Mouse (Mus musculus) embryonic facial prominence, embryonic 14.5 days (tissue): ENCODE measurements around the gene Kcnk1. TPM values are rescaled to one million over a fixed set of nuclear protein-coding genes. Genes with fewer than 3 reads are reported as not detected.

ENCODE experiments used
- ATAC-seq: fragments of 200-750 bp; cut with Nextera tagmentation; 2 replicates; pipeline ENCODE4 v1.8.0; 2017; ENCODE audit warnings: low read depth, moderate number of reproducible peaks, moderate TSS enrichment
- DNase-seq: peaks from one replicate; pipeline ENCODE4 v3.0.0-alpha.2; 2015; ENCODE audit warnings: low spot score
- H3K27ac ChIP-seq: fragments of 300-500 bp; sonication (generic); replicated peaks from 2 replicates; pipeline ENCODE4 v1.5.1; 2014; ENCODE audit warnings: low read depth, mild to moderate bottlenecking, low read length, moderate library complexity
- H3K27me3 ChIP-seq: fragments of 300-500 bp; sonication (generic); replicated peaks from 2 replicates; pipeline ENCODE4 v1.6.1; 2014; ENCODE audit warnings: low read length; ENCODE audit not compliant: control insufficient read depth, insufficient read depth
- H3K36me3 ChIP-seq: fragments of 300-500 bp; sonication (generic); 2 replicates; pipeline ENCODE4 v1.6.1; 2014; ENCODE audit warnings: low read length, mixed read lengths; ENCODE audit not compliant: control insufficient read depth, insufficient read depth
- H3K4me1 ChIP-seq: fragments of 300-500 bp; sonication (generic); 2 replicates; pipeline ENCODE4 v1.6.1; 2014; ENCODE audit warnings: antibody characterized with exemption, low read length; ENCODE audit not compliant: control insufficient read depth, insufficient read depth
- H3K4me2 ChIP-seq: fragments of 300-500 bp; sonication (generic); 2 replicates; pipeline ENCODE4 v1.6.1; 2014; ENCODE audit warnings: low read depth, mild to moderate bottlenecking, low read length, moderate library complexity, mixed read lengths
- H3K4me3 ChIP-seq: fragments of 300-500 bp; sonication (generic); 2 replicates; pipeline ENCODE4 v1.5.1; 2014; ENCODE audit warnings: low read depth, mild to moderate bottlenecking, low read length
- H3K9ac ChIP-seq: fragments of 300-500 bp; sonication (generic); 2 replicates; pipeline ENCODE4 v1.6.1; 2014; ENCODE audit warnings: low read depth, mild to moderate bottlenecking, low read length, moderate library complexity, mixed read lengths
- H3K9me3 ChIP-seq: fragments of 300-500 bp; sonication (generic); 2 replicates; pipeline ENCODE4 v1.6.1; 2016; ENCODE audit warnings: low read length; ENCODE audit not compliant: control insufficient read depth
- WGBS: fragments of 180-500 bp; shearing (Covaris S2); extraction: QIAGEN DNeasy Blood & Tissue Kit; methylation state at CpG from one replicate; pipeline ENCODE4 v1.1.7; 2014; 5-methylcytosine and 5-hydroxymethylcytosine counted together
- polyA plus RNA-seq: library from polyadenylated mRNA; unstranded; fragments of >200 nt; fragmentation: Nextera tagmentation; extraction: Ambion mirVana; gene quantifications from 2 replicates; pipeline ENCODE4 v1.2.1, GENCODE M21; 2014

The Kcnk1 gene
- polyA plus RNA-seq, 1 experiment from 2014 or later, result 25.1 TPM

DNA sequence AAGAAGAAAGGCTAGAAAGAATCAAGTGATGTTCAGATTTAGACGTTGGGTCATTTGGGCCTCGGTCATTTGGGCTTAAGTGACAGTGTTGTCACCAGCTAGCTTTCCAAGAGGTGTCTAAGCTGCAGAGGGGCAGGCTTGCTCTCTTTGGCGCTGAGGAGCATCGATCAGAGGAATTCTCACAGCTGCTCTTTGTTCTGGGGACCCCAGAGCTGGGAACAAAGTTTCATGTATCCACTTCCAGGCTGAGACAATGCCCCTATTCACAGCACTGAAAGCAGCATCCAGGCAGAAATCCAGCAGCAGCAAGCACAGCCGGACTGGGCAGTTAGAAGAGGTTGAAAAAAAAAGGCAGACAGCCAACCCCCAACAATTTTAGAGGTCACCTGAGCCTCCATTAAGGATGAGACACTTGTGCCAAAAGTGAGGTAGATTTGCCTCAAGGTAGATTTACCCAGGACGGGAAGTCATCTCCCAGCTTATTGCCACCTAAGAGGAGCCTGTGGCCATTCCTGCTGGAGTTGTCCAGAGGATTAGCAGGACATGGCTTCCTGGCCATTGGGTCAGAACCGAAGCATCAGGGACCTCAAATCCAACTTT, 78.3 kb downstream of the Kcnk1 start:
- H3K36me3 ChIP-seq, result no peaks in the 10 kb centered on the region
- peaks cover 12% of the 10 kb centered on the region; the same call in 1 of the 2 replicates for H3K4me1 ChIP-seq
- peak; percentile 85 for ATAC-seq
- H3K4me2 ChIP-seq, result no peak overlapping the region; the same call in 1 of the 2 replicates
- WGBS, result 25% methylated on average over 7 of the region's 7 CpGs
- peak; percentile 87 for DNase-seq
- no peaks in the 10 kb centered on the region for H3K27me3 ChIP-seq
- no peak overlapping the region for H3K9ac ChIP-seq
- no peak overlapping the region for H3K4me3 ChIP-seq
- H3K9me3 ChIP-seq, result no peaks in the 10 kb centered on the region
- peak overlapping the region; percentile 21; the same call in 1 of the 2 replicates for H3K27ac ChIP-seq

DNA sequence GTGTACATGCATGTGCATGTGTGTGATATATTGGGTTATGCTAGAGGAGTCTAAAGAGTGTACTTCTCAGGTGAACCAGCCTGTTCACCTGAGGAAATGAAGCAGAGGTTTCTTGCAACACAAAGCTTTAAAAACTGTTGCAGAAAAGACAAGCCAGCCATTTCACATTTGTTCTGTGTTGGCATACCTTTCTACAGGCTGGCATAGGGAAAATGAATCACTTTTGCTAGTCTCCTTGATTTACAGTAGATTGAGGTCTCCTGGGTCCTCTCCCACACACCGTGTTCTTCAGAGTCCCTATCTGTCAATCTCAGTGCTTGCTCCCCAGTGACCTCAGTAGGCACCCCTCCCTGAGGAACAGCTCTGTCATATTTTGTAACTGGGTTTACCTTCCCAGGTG, 79.1 kb downstream of the Kcnk1 start:
- H3K9ac ChIP-seq, result no peak overlapping the region
- no peaks in the 10 kb centered on the region for H3K36me3 ChIP-seq
- WGBS, result 64% methylated on average over 1 of the region's 1 CpGs
- ATAC-seq, result no peak
- H3K4me3 ChIP-seq, result no peak overlapping the region
- DNase-seq, result no peak
- no peaks in the 10 kb centered on the region for H3K9me3 ChIP-seq
- no peak overlapping the region for H3K27ac ChIP-seq
- H3K27me3 ChIP-seq, result no peaks in the 10 kb centered on the region
- H3K4me1 ChIP-seq, result peaks cover 12% of the 10 kb centered on the region; the same call in 1 of the 2 replicates
- H3K4me2 ChIP-seq, result no peak overlapping the region

DNA sequence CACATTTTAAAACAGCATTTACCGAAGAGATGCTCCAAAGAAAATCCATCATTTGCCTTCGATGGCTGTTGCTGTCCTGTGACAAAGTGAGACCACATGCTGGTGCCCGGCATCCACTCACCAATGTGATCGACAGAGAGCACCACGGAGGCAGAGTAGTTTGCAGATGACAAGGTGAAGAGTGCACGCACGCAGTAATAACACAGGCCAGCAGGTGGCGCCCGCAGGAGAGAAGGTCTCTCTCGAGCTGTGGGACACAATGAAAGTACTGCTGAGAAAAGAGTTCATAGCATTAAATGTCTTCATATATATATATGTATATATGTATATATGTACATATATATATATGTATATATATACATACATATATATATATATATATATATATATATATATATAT, 80.4 kb downstream of the Kcnk1 start:
- no peak for ATAC-seq
- Histone ChIP-seq H3K9ac (no peak overlapping the region), H3K4me1 (peaks cover 12% of the 10 kb centered on the region; the same call in 1 of the 2 replicates), H3K27me3 (no peaks in the 10 kb centered on the region), H3K36me3 (no peaks in the 10 kb centered on the region), H3K9me3 (no peaks in the 10 kb centered on the region), H3K4me2 (no peak overlapping the region), H3K4me3 (no peak overlapping the region), H3K27ac (no peak overlapping the region)
- peak; percentile 60 for DNase-seq
- 12% methylated on average over 10 of the region's 10 CpGs for WGBS

Other genes starting within 250 kb of the Kcnk1 start
- 0.43 and 0.60 TPM in 2 replicates for gene Pcnx2, start 96.9 kb upstream of the Kcnk1 start, polyA plus RNA-seq
- gene Map3k21, start 84.7 kb upstream of the Kcnk1 start, polyA plus RNA-seq, result 0.38 and 0.64 TPM in 2 replicates